Mouse (Mus musculus): ENCODE results near the gene Gm7982. TPM values are rescaled to one million over a fixed set of nuclear protein-coding genes. Genes with fewer than 3 reads are reported as not detected.
"Not testable (repeated sequence)": the region's sequence is repeated elsewhere in the genome, so short reads cannot be mapped to it uniquely, and the experiment has no call there.

Gm7982 gene
- total RNA-seq (2021): not detected
- long read RNA-seq, experiment 1: 0 reads
- long read RNA-seq, experiment 2: 0 reads

DNA sequence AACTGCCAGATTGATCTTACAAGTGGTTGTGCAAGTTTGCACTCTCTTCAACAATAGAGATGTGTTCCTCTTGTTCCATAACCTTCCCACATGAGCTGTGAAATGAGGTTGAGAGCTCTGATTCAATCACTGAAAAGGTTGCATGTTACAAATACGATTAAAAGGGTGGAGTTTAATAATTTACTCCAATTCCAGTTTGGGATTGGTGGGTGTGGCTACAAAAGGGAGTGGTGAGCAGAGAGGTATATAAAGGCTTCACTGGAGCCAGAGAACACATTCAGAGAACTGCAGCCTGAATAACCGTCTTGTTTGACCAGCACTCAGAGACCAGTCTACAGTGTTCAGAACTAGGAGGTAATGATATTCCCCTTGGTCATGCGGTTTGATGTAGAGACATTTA lies at the start of gene Gm7982:
TSS of gene Gm7982 (plus strand) at position 301 of the 400 bp plus-strand sequence.
- DNase-seq (ENCODE audit: low spot score in 2 of 2): not testable (repeated sequence)

- not testable (repeated sequence) for DNase-seq (ENCODE audit: low spot score in 2 of 2)
These were observed 5.7 kb upstream of the Gm7982 start, which contains the start of gene Gm7978 for GRCm38 (mm10) chr5:95736073-95736472. Gene Gm7978, minus strand, starts transcription at chr5:95736173.

DNA sequence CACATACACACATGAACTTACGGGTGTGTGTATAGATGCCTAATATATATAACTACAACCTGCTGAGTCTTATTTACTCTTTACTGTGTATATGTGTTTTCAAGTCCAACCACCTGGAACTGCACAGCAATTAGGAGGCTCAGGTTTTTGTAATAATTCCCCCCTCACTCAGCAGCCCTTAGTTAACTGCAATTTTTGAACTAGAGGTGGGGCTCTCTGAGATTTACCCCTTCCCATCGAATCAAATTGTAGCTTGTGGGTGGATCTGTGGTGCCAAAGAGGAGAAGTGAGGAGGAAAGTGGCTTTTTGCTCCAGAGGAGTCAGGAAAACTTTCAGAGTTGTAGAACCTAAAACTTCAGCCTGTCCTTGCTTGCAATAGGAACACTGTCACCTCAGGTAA lies 33.9 kb downstream of the Gm7982 start, which contains the start of gene E330014E10Rik:
TSS of gene E330014E10Rik (plus strand) at position 301 of the 400 bp plus-strand sequence.
- not testable (repeated sequence) for DNase-seq (ENCODE audit: low spot score in 2 of 2)

Other genes with a start within 250 kb of the Gm7982 start
- gene Gm3286, start 231.3 kb upstream of the Gm7982 start, total RNA-seq (2021): not detected
- not detected for gene Gm7971, start 147.1 kb upstream of the Gm7982 start, total RNA-seq (2021)
- gene Gm7978, start 5.8 kb upstream of the Gm7982 start, total RNA-seq (2021): not detected
- not detected for gene E330014E10Rik, start 34.0 kb downstream of the Gm7982 start, total RNA-seq (2021)
- gene Cxcl13, start 214.9 kb downstream of the Gm7982 start, total RNA-seq (2021): 1 to 10 TPM; 2.1 to 2.6 TPM